Mouse (Mus musculus) ovary, postnatal 10 days (tissue): Measurements from ENCODE around the gene BC051142.

Source experiments
- DNase-seq: peaks from one replicate; pipeline ENCODE4 v3.0.0; 2022; ENCODE audit warnings: low spot score

The BC051142 gene

GRCm38 (mm10) chr17:34398711-34399393 lies at the start of gene BC051142:
Gene BC051142 (plus strand): TSS chr17:34398820.
- peak; percentile 65 for DNase-seq

- peak; percentile 46 for DNase-seq
These were observed 49.2 kb upstream of the BC051142 start for GRCm38 (mm10) chr17:34349429-34349828.

- DNase-seq, result no peak
These were observed 44.1 kb upstream of the BC051142 start, which contains the start of gene Btnl2 for GRCm38 (mm10) chr17:34354539-34354938. Gene Btnl2 (plus strand): TSS chr17:34354822.

- no peak for DNase-seq
These were observed 43.7 kb upstream of the BC051142 start for GRCm38 (mm10) chr17:34354940-34355339.

- no peak for DNase-seq
These were observed 35.6 kb upstream of the BC051142 start for GRCm38 (mm10) chr17:34362954-34363546.

GRCm38 (mm10) chr17:34363676-34364310 lies 34.8 kb upstream of the BC051142 start:
- no peak for DNase-seq

GRCm38 (mm10) chr17:34365031-34365430 lies 33.6 kb upstream of the BC051142 start:
- no peak for DNase-seq

GRCm38 (mm10) chr17:34370563-34370962 lies 28.1 kb upstream of the BC051142 start:
- DNase-seq, result no peak

GRCm38 (mm10) chr17:34373055-34373709 lies 25.4 kb upstream of the BC051142 start:
- no peak for DNase-seq

GRCm38 (mm10) chr17:34376847-34377246 lies 21.8 kb upstream of the BC051142 start, which contains the start of gene Btnl1:
Gene Btnl1 (plus strand): TSS chr17:34377132.
- no peak for DNase-seq

GRCm38 (mm10) chr17:34377450-34378209 lies 21.0 kb upstream of the BC051142 start:
- no peak for DNase-seq

- DNase-seq, result no peak
These were observed 19.9 kb upstream of the BC051142 start for GRCm38 (mm10) chr17:34378716-34379115.

GRCm38 (mm10) chr17:34379451-34379850 lies 19.2 kb upstream of the BC051142 start:
- no peak for DNase-seq

- DNase-seq, result no peak
These were observed 16.7 kb upstream of the BC051142 start for GRCm38 (mm10) chr17:34381876-34382275.

GRCm38 (mm10) chr17:34383212-34383611 lies 15.4 kb upstream of the BC051142 start:
- no peak for DNase-seq

- no peak for DNase-seq
These were observed 13.9 kb upstream of the BC051142 start for GRCm38 (mm10) chr17:34384699-34385098.

GRCm38 (mm10) chr17:34386656-34387055 lies 12.0 kb upstream of the BC051142 start:
- no peak for DNase-seq

GRCm38 (mm10) chr17:34388513-34388912 lies 10.1 kb upstream of the BC051142 start:
- DNase-seq, result no peak

GRCm38 (mm10) chr17:34391507-34391906 lies 7.1 kb upstream of the BC051142 start:
- no peak for DNase-seq

- DNase-seq, result no peak
These were observed 6.3 kb upstream of the BC051142 start for GRCm38 (mm10) chr17:34392321-34392720.

- DNase-seq, result no peak
These were observed 1.3 kb upstream of the BC051142 start for GRCm38 (mm10) chr17:34397357-34397756.
